Mouse (Mus musculus) monocyte, adult 2 months (primary cell): ENCODE measurements around the gene Chst4.

ENCODE experiments used
- DNase-seq, 2 experiments: peaks; one replicate each; pipeline ENCODE4 v3.0.0; 2022; ENCODE audit warnings: low spot score in 2 of 2, low read depth in 1 of 2

Chst4 gene

DNA sequence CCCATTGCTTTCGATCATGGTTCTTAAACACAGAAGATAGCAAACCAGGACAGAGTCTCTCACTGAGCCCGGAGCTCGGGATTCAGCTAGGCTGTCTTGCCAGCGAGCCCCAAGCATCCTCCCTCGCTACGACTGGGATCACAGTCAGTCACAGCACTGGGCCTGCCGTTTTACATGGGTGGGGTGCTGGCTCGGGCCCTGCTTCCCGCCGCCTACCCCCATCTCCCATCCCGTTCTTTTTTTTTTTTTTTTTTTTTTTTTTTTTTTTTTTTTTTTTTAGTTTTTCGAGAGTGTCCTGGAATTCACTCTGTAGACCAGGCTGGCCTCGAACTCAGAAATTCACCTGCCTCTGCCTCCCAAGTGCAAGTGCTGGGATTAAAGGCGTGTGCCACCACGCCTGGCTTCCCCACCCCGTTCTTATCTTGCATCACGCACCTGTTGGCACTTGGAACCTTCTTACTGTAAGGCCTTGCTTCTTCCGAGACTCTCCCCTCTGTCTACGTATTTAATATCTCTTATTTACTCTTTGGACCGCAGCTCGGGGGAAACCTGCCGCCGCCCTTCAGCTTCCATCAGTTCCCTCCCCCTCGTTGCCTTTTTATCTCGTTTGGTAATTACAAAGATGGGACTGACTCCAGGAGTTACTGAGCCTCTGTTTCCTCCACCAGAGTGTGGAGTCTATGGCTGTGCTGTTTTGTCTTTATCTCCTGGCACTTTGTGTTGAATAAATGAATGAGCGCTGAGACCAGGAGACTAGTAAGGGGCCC is 31.1 kb downstream of the Chst4 start:
- no peak for DNase-seq

GRCm38 (mm10) chr8:110006312-110007023 is 33.1 kb downstream of the Chst4 start:
- DNase-seq: no peak

DNA sequence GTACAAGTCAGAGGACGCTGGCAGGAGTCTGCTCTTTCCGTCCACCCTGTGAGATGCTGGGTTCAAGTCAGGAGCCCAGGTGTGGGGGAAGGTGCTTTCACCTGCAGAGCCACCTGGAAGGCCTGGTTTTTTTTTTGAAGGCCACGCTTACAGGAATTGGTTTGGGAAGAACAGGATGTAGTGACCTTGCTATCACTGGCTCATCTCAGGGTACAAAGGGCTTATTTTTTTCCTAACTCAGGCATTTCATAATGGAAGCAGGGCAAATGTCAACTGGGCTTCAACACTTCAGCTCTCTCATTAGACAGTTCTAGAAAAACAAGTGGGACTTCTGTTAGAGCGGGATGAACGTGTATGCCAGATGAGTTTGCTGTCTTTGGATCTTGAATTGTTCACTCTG is 35.2 kb downstream of the Chst4 start:
- no peak for DNase-seq

- no peak for DNase-seq
Measured at GRCm38 (mm10) chr8:110002953-110003352, 36.6 kb downstream of the Chst4 start.

DNA sequence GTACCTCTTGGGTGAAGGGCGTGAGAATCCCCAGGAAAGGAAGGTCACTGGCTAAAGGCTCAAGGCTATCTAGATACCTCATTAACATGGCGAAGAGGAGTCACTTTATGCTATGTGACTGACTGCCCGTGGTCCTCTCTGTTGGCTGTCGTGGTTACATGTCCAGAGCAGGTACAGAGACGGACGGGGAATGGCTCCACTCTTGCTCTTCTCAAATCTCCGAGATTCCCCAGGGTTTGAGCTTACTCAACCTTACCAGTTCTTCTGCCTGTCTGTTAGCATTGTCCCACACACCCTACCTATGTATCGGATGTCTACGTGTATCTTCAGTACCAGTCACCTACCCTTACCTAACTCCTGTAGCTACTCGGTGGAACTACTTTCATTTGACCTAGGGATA is 39.6 kb downstream of the Chst4 start:
- no peak for DNase-seq

GRCm38 (mm10) chr8:109998066-109998465 is 41.5 kb downstream of the Chst4 start:
- DNase-seq: no peak

GRCm38 (mm10) chr8:109997381-109997780 is 42.2 kb downstream of the Chst4 start:
- no peak for DNase-seq

GRCm38 (mm10) chr8:109992951-109993350 is 46.6 kb downstream of the Chst4 start:
- DNase-seq: no peak

DNA sequence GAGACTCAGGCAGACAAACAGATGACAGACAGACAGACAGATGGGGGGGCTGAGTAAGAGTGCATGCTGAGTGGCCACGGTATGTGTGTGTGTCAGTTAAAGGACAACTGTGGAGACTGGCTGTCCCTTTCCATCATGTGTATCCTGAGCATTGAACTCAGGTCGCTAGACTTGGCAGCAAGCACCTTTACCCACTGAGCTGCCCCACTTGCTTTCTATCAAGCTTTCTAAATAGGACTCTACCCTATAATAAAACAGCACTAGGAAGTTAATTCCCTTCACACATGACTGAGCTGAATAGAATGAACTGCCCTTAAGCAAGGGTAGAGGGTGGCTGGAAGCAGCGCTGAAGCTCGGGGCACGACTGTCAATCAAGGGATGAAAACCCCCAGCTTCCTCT is 47.4 kb downstream of the Chst4 start:
- no peak for DNase-seq

GRCm38 (mm10) chr8:109990224-109990623 is 49.3 kb downstream of the Chst4 start, which contains the start of gene Tat:
Tat (plus strand) TSS chr8:109990437.
- no peak for DNase-seq

DNA sequence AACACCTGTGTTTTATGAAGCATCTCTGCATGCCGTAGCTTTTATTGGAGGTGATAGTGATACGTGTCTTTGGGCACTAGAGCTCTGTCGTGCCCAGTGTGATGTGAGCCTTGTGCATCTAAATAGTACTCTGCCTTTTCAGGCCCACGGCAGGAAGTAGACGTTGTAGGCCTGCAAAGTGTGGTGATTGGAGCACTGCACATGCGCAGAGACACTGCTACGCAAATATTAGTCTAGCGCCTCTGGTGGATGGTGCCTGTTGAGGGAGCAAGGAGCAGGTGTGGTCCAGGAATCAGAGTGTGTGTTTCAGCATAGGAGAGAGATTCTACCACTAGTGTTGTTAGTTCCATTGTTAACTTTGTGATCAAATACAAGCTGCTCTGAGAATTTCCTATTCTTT is 50.4 kb downstream of the Chst4 start:
- no peak for DNase-seq

GRCm38 (mm10) chr8:109987776-109988175 is 51.8 kb downstream of the Chst4 start:
- DNase-seq: no peak

GRCm38 (mm10) chr8:109986384-109986783 is 53.2 kb downstream of the Chst4 start:
- no peak for DNase-seq

- DNase-seq: no peak
Measured at GRCm38 (mm10) chr8:109983944-109984343, 55.6 kb downstream of the Chst4 start.

DNA sequence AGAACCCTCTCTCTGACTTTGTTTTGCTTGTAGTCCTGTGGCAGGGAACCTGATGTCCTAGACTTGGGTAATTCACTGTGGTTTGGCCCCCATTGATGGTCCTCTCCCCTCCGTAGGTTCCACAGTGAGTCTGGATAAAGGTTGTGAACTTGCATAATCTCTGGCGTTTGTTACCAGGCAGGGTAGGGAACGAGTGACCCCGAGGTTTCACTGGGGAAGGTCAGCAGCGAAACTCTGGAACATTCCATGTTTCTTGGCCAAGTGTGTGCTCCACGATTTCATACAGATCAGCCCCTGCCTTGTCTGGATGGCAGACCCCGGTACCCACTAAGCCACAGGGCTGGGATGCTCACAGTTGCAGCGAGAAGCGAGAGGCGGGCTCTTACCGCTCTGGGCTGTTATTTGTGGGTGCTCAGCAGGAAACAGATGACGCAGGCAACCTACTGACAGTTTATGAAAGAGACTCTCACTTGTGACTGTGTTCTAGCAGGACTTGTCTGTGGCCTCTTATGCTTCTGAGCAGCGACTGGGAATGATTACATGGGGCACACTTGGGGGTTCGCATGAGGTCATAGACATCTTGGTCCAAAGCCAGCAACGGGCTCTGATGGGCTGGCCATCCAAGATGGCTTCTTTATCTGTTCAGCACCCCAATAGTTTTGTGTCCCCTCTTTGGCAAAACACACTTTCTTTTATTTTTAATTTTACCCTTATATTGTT is 57.0 kb downstream of the Chst4 start:
- DNase-seq: no peak

DNA sequence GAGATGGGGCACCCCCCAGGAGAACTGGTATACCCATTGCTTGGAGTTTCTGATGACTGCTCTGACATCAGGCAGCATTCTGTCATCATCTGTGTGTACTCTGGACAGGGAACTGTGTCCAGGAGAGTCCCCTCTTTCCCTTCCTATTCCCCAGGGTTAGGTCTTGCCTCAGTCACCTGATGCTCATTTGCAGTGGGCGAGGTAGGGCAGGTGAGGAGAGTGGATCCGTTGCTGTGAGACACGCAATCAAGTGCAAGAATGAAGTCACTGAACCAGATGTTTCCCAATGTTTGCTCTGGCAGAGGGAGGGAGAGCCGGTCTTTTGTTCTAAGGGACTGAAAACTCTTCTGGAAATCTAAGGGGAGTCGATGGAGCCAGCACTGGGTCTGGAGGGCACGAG is 60.2 kb downstream of the Chst4 start:
- DNase-seq: no peak
